Mouse (Mus musculus) kidney, adult 2 months (tissue): ENCODE results near the gene Nrip1.

ENCODE experiments used
- CTCF ChIP-seq: fragments of 200-500 bp; conservative IDR thresholded peaks from 2 replicates; pipeline ENCODE4 v1.5.1; 2011; ENCODE audit warnings: low read depth, mild to moderate bottlenecking, control low read depth, low read length, moderate library complexity, mixed read lengths; ENCODE audit not compliant: insufficient read depth, insufficient read length
- POLR2A ChIP-seq: fragments of 200-500 bp; IDR thresholded peaks from one replicate; pipeline ENCODE4 v1.6.1; 2011; ENCODE audit warnings: low read depth, low read length, control low read depth

DNA sequence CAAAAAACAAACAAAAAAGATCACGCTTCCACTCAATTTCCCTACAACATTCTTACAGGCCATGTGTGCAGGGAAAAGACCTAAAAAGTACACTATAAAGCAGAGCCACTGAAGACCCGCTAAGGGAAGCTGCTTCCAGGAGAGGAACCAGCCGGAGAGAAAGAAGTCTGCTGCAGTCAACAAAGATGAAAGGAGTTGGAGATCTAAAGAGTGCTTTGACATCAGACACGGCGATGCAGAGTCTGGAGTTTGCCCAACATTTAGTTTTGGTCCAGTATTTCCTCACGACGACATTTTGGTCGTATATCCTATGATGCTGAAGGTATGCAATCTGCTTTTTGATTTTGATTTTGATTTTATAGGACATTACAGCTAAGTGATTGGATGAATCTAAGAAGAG, 63.3 kb downstream of the Nrip1 start:
- no peak for TF ChIP-seq POLR2A
- TF ChIP-seq CTCF: no peak
